Mouse (Mus musculus) forebrain, embryonic 16.5 days (tissue): Measurements from ENCODE around the gene Wnk3. TPM values are rescaled to one million over a fixed set of nuclear protein-coding genes. Genes with fewer than 3 reads are reported as not detected.

Experiments
- ATAC-seq: fragments of 200-750 bp; cut with Nextera tagmentation; 2 replicates; pipeline ENCODE4 v1.8.0; 2017; ENCODE audit warnings: mild to moderate bottlenecking, moderate library complexity
- H3K27ac ChIP-seq: fragments of 300-500 bp; sonication (generic); 2 replicates; pipeline ENCODE4 v1.5.1; 2014; ENCODE audit warnings: low read length, control low read depth
- H3K27me3 ChIP-seq: fragments of 300-500 bp; sonication (generic); replicated peaks from 2 replicates; pipeline ENCODE4 v1.6.1; 2014; ENCODE audit warnings: low read length; ENCODE audit not compliant: control insufficient read depth, insufficient read depth
- H3K36me3 ChIP-seq: fragments of 300-500 bp; sonication (generic); 2 replicates; pipeline ENCODE4 v1.6.1; 2014; ENCODE audit not compliant: control insufficient read depth, insufficient read depth
- H3K4me1 ChIP-seq: fragments of 300-500 bp; sonication (generic); replicated peaks from 2 replicates; pipeline ENCODE4 v1.6.1; 2014; ENCODE audit warnings: low read length; ENCODE audit not compliant: control insufficient read depth, insufficient read depth
- H3K4me2 ChIP-seq: fragments of 300-500 bp; sonication (generic); 2 replicates; pipeline ENCODE4 v1.6.1; 2014; ENCODE audit warnings: mild to moderate bottlenecking, low read length, control low read depth
- H3K4me3 ChIP-seq: fragments of 300-500 bp; sonication (generic); replicated peaks from 2 replicates; pipeline ENCODE4 v1.5.1; 2014; ENCODE audit warnings: mild to moderate bottlenecking, low read length, control low read depth
- H3K9ac ChIP-seq: fragments of 300-500 bp; sonication (generic); replicated peaks from 2 replicates; pipeline ENCODE4 v1.6.1; 2014; ENCODE audit warnings: low read depth, low read length, control low read depth
- H3K9me3 ChIP-seq: fragments of 300-500 bp; sonication (generic); 2 replicates; pipeline ENCODE4 v1.6.1; 2016; ENCODE audit warnings: low read length; ENCODE audit not compliant: control insufficient read depth
- WGBS: fragments of 180-500 bp; shearing (Covaris S2); extraction: QIAGEN DNeasy Blood & Tissue Kit; methylation state at CpG from one replicate; pipeline ENCODE4 v1.1.7; 2014; 5-methylcytosine and 5-hydroxymethylcytosine counted together
- polyA plus RNA-seq: library from polyadenylated mRNA; unstranded; fragments of >200 nt; fragmentation: Nextera tagmentation; extraction: Ambion mirVana; gene quantifications from 2 replicates; pipeline ENCODE4 v1.2.1, GENCODE M21; 2015

The Wnk3 gene
- polyA plus RNA-seq, 1 experiment from 2014 or later = 17.0 TPM

GRCm38 (mm10) chrX:151343761-151344500 lies 146.1 kb downstream of the Wnk3 start, which contains the start of gene Fam120c:
Gene Fam120c, plus strand, starts transcription at chrX:151344175.
- H3K27ac ChIP-seq = peak within 1 kb of the TSS; percentile 92
- no peaks in the 10 kb centered on the region for H3K27me3 ChIP-seq
- 16% methylated on average over 44 of the region's 56 CpGs for WGBS
- peak within 1 kb of the TSS; percentile 63 for H3K9ac ChIP-seq
- peak; percentile 93 for ATAC-seq
- no peaks in the 10 kb centered on the region for H3K9me3 ChIP-seq
- H3K4me1 ChIP-seq = peaks cover 16% of the 10 kb centered on the region
- H3K36me3 ChIP-seq = no peaks in the 10 kb centered on the region
- H3K4me2 ChIP-seq = peak within 1 kb of the TSS; percentile 61
- H3K4me3 ChIP-seq = peak within 1 kb of the TSS; percentile 61

DNA sequence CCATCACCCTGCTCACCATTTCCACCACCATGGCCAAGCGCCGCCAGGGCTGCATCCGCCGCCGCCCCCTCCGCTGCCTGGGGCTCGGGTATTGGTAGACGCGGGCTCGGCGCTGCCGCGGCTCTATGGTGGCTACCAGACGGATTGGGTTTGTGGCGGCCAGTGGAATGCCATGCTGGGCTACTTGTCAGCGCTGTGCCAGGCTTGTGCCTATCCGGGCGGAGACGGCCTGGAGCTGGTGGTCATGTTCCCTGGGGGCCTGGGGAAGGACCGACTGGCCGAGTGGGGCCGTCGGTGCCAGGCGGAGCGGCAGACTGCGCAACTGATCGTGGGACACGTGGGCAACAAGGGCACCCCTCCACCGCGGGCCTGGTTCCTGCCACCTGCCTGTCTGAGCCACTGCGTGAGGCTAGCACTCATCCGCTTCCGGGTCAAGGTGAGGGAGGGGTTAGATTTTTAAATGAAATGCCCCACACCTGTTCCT lies 146.7 kb downstream of the Wnk3 start:
- Histone ChIP-seq H3K9me3 (no peaks in the 10 kb centered on the region), H3K36me3 (no peaks in the 10 kb centered on the region), H3K27me3 (no peaks in the 10 kb centered on the region), H3K9ac (peak overlapping the region; percentile 63), H3K4me1 (peaks cover 16% of the 10 kb centered on the region), H3K4me3 (peak overlapping the region; percentile 61), H3K27ac (peak overlapping the region; percentile 92), H3K4me2 (peak overlapping the region; percentile 61)
- 23% methylated on average over 33 of the region's 33 CpGs for WGBS
- ATAC-seq = peak; percentile 49

DNA sequence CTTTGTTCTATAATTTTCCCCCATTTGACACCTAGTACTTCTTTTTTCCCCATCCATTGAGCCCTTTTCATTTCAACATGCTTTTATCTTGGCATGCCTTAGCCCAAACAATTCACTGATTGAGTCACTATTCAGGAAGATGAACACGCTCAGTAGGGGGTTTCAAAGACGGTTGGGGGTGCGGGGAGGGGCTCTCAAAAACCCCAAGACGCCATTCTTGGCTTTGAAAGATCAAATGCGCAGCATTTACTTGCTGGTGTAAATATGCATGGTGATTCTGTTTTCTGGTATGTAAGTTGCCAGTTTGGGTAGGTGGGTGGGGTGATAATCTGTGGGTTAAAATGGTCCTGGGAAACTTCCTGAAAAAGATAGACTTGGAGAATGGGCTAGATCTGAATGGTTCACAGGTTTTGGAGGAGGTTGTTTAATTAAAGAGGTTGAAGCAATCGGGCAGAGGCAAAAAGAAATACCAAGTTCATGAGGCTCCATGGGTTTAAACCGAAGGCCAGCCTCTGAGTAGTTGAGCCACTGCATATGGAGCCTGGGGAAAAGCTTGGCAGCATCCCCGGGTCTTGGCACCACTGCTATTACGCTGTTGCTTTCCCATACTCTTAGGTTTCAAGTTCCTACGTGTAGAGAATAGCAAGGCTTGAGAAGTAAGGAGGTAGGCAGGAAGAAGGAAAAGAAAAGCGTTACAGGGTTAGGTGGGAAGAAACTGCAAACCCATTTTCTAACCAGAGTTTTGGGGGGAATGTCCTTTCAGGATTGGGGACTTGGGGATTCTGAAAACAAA lies 147.7 kb downstream of the Wnk3 start:
- H3K9ac ChIP-seq = 0 out of 2 replicates have a peak overlapping the region, but pooled peaks have one; percentile 11
- H3K36me3 ChIP-seq = no peaks in the 10 kb centered on the region
- ATAC-seq = no peak
- H3K27ac ChIP-seq = 0 out of 2 replicates have a peak overlapping the region, but pooled peaks have one; percentile 26
- no peaks in the 10 kb centered on the region for H3K9me3 ChIP-seq
- peak overlapping the region; percentile 61 for H3K4me3 ChIP-seq
- H3K4me1 ChIP-seq = peaks cover 16% of the 10 kb centered on the region
- no peaks in the 10 kb centered on the region for H3K27me3 ChIP-seq
- 21% methylated on average over 11 of the region's 11 CpGs for WGBS
- H3K4me2 ChIP-seq = peak overlapping the region; percentile 61

DNA sequence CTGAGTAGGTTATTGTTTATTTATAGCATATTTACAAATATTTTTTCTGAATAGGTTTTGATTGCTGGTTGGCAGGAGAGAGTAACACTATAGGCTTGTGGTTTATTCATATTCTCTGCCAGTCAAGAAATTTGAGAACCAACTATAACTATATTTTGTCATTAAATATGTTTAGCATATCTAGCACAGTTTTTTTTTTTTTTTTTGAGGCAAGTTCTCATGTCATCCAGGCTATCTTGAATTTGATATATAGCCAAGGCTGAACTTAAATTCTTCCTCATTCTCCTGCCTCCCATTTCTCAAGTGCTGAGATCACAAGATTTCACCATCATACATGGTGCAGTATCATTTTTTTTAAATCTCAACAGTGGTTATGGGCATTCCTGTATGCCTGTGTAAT lies 149.4 kb downstream of the Wnk3 start:
- H3K36me3 ChIP-seq = no peaks in the 10 kb centered on the region
- H3K4me2 ChIP-seq = peak overlapping the region; percentile 61; the same call in 1 of the 2 replicates

DNA sequence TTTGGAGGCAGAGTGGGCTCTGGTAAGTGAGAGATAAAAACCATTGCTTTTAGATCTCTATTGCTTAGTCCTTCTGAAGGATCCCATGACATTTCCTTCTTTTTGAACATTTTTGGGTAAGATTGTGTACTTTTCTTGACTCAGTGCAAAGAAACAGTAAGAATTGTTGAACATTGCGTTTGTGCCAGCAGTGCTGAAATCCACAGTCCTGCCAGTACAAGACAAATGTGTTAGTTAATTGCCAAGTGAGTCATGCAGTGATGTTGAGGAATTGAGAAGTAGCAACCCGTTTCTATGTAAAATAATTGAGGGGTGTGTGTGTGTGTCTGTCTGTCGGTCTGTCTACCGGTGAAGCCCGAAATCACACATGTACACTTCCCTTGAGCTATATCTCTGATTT lies 151.4 kb downstream of the Wnk3 start:
- no peak overlapping the region for H3K9ac ChIP-seq
- peaks cover 16% of the 10 kb centered on the region for H3K4me1 ChIP-seq
- no peaks in the 10 kb centered on the region for H3K27me3 ChIP-seq
- H3K4me3 ChIP-seq = no peak overlapping the region
- WGBS = 77% methylated on average over 5 of the region's 5 CpGs
- no peak overlapping the region for H3K27ac ChIP-seq
- no peaks in the 10 kb centered on the region for H3K36me3 ChIP-seq
- no peak overlapping the region for H3K4me2 ChIP-seq
- no peak for ATAC-seq
- no peaks in the 10 kb centered on the region for H3K9me3 ChIP-seq

More for the DNA sequence above, 149.4 kb downstream of the Wnk3 start:
- Histone ChIP-seq H3K4me1 (peaks cover 16% of the 10 kb centered on the region), H3K9ac (no peak overlapping the region), H3K9me3 (no peaks in the 10 kb centered on the region), H3K27me3 (no peaks in the 10 kb centered on the region), H3K27ac (no peak overlapping the region), H3K4me3 (no peak overlapping the region)
- ATAC-seq = no peak

Other genes with a start within 250 kb of the Wnk3 start
- 60.3 and 66.9 TPM in 2 replicates for gene Gnl3l, start 180.8 kb upstream of the Wnk3 start, polyA plus RNA-seq
- 10.0 and 10.9 TPM in 2 replicates for gene Fgd1, start 151.9 kb upstream of the Wnk3 start, polyA plus RNA-seq
- gene Tsr2, start 101.5 kb upstream of the Wnk3 start, polyA plus RNA-seq = 36.0 and 38.3 TPM in 2 replicates
- 8.6 and 9.0 TPM in 2 replicates for gene Fam120c, start 146.1 kb downstream of the Wnk3 start, polyA plus RNA-seq